Mouse (Mus musculus) cerebellum, postnatal 25 days (tissue): Measurements from ENCODE around the gene Zfp444.

Experiments
- DNase-seq, 2 experiments: peaks; one replicate each; pipeline ENCODE4 v3.0.0; 2021; ENCODE audit warnings: mixed read lengths in 2 of 2

Zfp444 gene

DNA sequence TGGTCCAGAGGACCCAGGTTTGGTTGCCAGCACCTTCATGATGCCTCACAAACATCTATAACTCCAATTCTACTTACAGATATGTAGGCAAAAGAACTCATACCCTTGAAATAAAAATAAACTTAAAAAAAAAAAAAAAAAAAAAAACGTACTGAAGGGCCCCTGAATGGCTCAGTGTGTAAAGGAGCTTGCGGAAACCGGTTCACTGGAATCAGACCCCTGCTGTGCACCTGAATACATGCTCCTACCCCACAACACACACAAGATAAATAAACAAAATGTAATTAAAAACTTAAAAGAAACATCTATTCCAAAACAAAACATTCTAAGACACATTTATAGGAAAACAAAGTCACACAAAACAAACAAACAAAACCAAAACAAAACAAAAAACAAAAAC, 48.1 kb downstream of the Zfp444 start:
- no peak for DNase-seq

DNA sequence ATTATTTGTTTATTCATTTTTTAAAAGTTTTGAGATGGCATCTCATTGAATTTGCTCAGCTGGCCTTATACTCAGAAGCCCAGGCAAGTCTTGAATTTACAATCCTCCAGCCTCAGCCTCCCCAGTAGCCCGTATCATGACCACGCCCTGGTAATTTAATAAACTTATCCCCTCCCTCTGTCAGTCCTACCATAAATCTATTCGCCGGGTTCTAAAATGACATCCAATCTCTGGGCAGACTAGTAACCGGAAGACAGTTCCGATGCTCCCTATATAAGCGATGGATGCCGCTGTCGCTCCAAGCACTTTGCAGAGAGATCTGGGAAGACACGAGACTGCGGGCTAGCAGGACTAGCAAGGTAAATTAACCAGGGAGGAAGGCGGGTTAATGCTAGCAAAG, 50.0 kb downstream of the Zfp444 start, which contains the start of gene Zscan5b:
Zscan5b (plus strand) TSS at position 301 of the 400 bp plus-strand sequence.
- DNase-seq, result no peak

DNA sequence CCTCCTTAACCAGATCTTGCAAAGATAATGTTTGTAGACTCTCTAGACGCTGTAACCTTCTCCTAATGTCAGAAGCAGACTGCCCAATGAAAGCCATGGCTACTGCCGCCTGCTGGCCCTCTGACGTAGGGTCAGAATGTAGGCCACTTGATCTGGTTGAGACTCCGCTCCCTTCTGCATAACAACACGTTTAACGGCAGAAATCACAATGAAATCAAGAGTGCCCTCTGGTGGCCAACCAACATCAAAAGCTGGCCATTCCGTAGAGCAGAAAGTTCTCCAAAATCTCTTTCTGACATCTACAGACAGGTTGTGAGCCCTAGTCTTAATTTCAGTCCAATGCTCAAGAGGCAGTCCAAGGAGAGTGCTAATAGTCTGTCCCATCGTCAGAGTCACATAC, 56.5 kb downstream of the Zfp444 start:
- DNase-seq, result peak; percentile 8 to 33

DNA sequence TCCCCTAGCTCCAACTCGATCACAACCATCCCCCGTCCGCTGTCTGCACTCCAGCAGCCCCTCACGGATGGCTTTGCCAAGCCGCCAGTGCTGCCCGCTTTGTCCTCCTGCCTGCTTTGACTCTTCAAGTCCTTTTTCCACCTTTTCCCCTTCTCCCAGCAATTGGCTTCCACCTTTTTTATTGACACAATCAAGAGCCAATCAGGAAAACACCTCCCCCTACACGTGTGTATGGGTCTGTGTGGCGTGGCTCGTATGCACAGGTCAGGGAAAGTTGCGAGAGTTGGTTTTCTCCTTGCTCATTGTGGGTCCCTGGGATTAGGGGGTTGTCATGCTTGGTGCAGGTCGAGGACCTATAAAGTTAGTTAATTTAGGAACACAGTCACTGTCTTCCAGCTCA, 67.8 kb downstream of the Zfp444 start:
- DNase-seq, result no peak

DNA sequence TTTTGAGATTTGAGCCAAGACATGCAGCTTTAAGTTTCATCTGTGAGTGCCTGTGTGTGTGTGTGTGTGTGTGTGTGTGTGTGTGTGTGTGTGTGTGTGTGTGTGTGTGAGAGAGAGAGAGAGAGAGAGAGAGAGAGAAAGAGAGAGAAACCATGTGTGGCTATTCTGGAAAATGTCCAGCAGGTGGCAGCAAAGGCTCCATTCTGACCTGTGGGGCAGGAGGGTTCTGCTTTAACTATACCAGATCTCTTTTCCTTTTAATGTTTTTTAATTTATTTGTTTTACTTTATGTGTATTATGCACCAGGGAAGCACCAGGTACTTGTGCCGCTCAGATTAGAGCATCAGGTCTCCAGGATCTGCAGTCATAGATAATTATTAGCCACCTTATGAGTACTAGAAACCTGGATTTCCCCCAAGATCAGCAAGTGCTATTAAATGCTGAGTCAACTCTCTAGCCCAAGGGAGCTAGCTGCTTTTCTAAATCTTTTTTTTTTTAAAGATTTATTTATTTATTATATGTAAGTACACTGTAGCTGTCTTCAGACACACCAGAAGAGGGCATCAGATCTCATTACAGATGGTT, 68.9 kb downstream of the Zfp444 start:
- DNase-seq, result peak; percentile 43 to 70
